Comparison of ENCODE assay signal across 20 mouse cellular contexts in genomic region chr6:85360311-85360710, GRCm38 (mm10). TPM values are rescaled to one million over a fixed set of nuclear protein-coding genes. Genes with fewer than 3 reads are reported as not detected.
A peak's percentile ranks its signal among the peaks of the same experiment; 100 is the strongest.
DNase-seq lines count a peak whose midpoint lies in the region; ATAC-seq lines count a peak whose summit lies in the region.
"Had no signal": no experiment of that assay in that cellular context is flagged by ENCODE, and none has a peak within 500 bp of the region (broad histone marks: within the 10 kb centered on the region; RNA-seq: fewer than 3 reads in every experiment).

No protein-coding gene starts in this region.

- H3K4me1 ChIP-seq in heart, embryonic 13.5 days, result peaks cover 87% of the 10 kb centered on the region
- H3K4me1 ChIP-seq in intestine, embryonic 16.5 days (ENCODE audit: control insufficient read depth, insufficient read depth, low read length), result peaks cover 5% of the 10 kb centered on the region; the same call in 1 of the 2 replicates
- H3K4me1 ChIP-seq in kidney, embryonic 15.5 days, result 0 out of 2 replicates have a peak, but pooled peaks cover 3% of the 10 kb centered on the region
- no peaks in the 10 kb centered on the region for H3K4me1 ChIP-seq in midbrain, embryonic 13.5 days (replicated peaks)
- H3K4me1 ChIP-seq: embryonic facial prominence, embryonic 15.5 days; forebrain, embryonic 10.5 days; limb, embryonic 10.5 days had no signal

- 80% methylated on average over 5 of the region's 5 CpGs for WGBS in heart, embryonic 13.5 days
- 73% methylated on average over 5 of the region's 5 CpGs for WGBS in intestine, embryonic 16.5 days
- WGBS in kidney, embryonic 15.5 days, result 85% methylated on average over 5 of the region's 5 CpGs
- 91% methylated on average over 5 of the region's 5 CpGs for WGBS in midbrain, embryonic 13.5 days

- H3K9ac ChIP-seq in heart, embryonic 13.5 days, result no peak overlapping the region
- H3K9ac ChIP-seq in intestine, embryonic 16.5 days (ENCODE audit: low read depth, low read length), result no peak overlapping the region
- H3K9ac ChIP-seq in kidney, embryonic 15.5 days, result no peak overlapping the region
- H3K9ac ChIP-seq in midbrain, embryonic 13.5 days (replicated peaks), result no peak overlapping the region
- H3K9ac ChIP-seq: embryonic facial prominence, embryonic 15.5 days; forebrain, postnatal 0 days; hindbrain, embryonic 13.5 days; liver, postnatal 0 days had no signal

- H3K36me3 ChIP-seq in heart, embryonic 13.5 days, result peaks cover 21% of the 10 kb centered on the region; the same call in 1 of the 2 replicates
- no peaks in the 10 kb centered on the region for H3K36me3 ChIP-seq in intestine, embryonic 16.5 days (ENCODE audit: control insufficient read depth, insufficient read depth, low read length)
- H3K36me3 ChIP-seq in kidney, embryonic 15.5 days, result no peaks in the 10 kb centered on the region
- 0 out of 2 replicates have a peak, but pooled peaks cover under 1% of the 10 kb centered on the region for H3K36me3 ChIP-seq in midbrain, embryonic 13.5 days
- H3K36me3 ChIP-seq: embryonic facial prominence, embryonic 15.5 days; forebrain, embryonic 10.5 days; hindbrain, embryonic 13.5 days; limb, embryonic 10.5 days had no signal

- H3K4me2 ChIP-seq in heart, embryonic 13.5 days, result no peak overlapping the region
- H3K4me2 ChIP-seq in intestine, embryonic 16.5 days (ENCODE audit: low read depth, low read length), result no peak overlapping the region
- H3K4me2 ChIP-seq in kidney, embryonic 15.5 days, result no peak overlapping the region
- H3K4me2 ChIP-seq in midbrain, embryonic 13.5 days (replicated peaks), result no peak overlapping the region
- H3K4me2 ChIP-seq: embryonic facial prominence, embryonic 15.5 days; hindbrain, embryonic 13.5 days had no signal

- H3K27ac ChIP-seq in heart, embryonic 13.5 days (replicated peaks), result peak overlapping the region; percentile 51; the same call in 1 of the 2 replicates
- no peak overlapping the region for H3K27ac ChIP-seq in intestine, embryonic 16.5 days (ENCODE audit: low read length)
- no peak overlapping the region for H3K27ac ChIP-seq in kidney, embryonic 15.5 days
- no peak overlapping the region for H3K27ac ChIP-seq in midbrain, embryonic 13.5 days
- H3K27ac ChIP-seq: embryonic facial prominence, embryonic 15.5 days; forebrain, embryonic 10.5 days; hindbrain, embryonic 13.5 days; limb, embryonic 10.5 days had no signal

- H3K4me3 ChIP-seq in heart, embryonic 13.5 days, result no peak overlapping the region
- no peak overlapping the region for H3K4me3 ChIP-seq in intestine, embryonic 16.5 days (ENCODE audit: low read length)
- H3K4me3 ChIP-seq in kidney, embryonic 15.5 days (replicated peaks), result no peak overlapping the region
- no peak overlapping the region for H3K4me3 ChIP-seq in midbrain, embryonic 13.5 days (replicated peaks)
- H3K4me3 ChIP-seq: embryonic facial prominence, embryonic 15.5 days; forebrain, embryonic 10.5 days; hindbrain, embryonic 13.5 days; limb, embryonic 10.5 days; myocyte had no signal

- intact Hi-C loops in heart, postnatal 14 days (cut with DNase I), result no loop called here

- H3K9me3 ChIP-seq in heart, embryonic 13.5 days, result no peaks in the 10 kb centered on the region
- H3K9me3 ChIP-seq in intestine, embryonic 16.5 days (ENCODE audit: control insufficient read depth, low read length), result no peaks in the 10 kb centered on the region
- H3K9me3 ChIP-seq in kidney, embryonic 15.5 days (replicated peaks), result no peaks in the 10 kb centered on the region
- no peaks in the 10 kb centered on the region for H3K9me3 ChIP-seq in midbrain, embryonic 13.5 days
- H3K9me3 ChIP-seq: embryonic facial prominence, embryonic 15.5 days; forebrain, embryonic 10.5 days; hindbrain, embryonic 13.5 days; limb, embryonic 10.5 days had no signal

- DNase-seq in heart, postnatal 14 days, result no peak
- peak; percentile 36 to 64 for DNase-seq in kidney, postnatal 4 days
- no peak for DNase-seq in cerebellum, adult 11-12 months
- DNase-seq: cerebellum, postnatal 10 days; forebrain, postnatal 0 days; gastrocnemius, postnatal 36 days; layer of hippocampus, adult 9-11 months; liver, postnatal 0 days; lung, postnatal 10 days; midbrain, embryonic 14.5 days; thymus, postnatal 36 days had no signal

- no peak for ATAC-seq in heart, embryonic 13.5 days (ENCODE audit: extremely low read depth, insufficient number of reproducible peaks, low FRiP score, low TSS enrichment)
- ATAC-seq in intestine, embryonic 16.5 days, result peak; percentile 58
- ATAC-seq in kidney, embryonic 15.5 days (replicated peaks; ENCODE audit: low FRiP score), result 0 out of 2 replicates have a peak, but pooled peaks have one; percentile 29
- no peak for ATAC-seq in midbrain, embryonic 13.5 days
- ATAC-seq: forebrain, postnatal 0 days; liver, postnatal 0 days had no signal

- no peaks in the 10 kb centered on the region for H3K27me3 ChIP-seq in heart, embryonic 13.5 days (replicated peaks)
- no peaks in the 10 kb centered on the region for H3K27me3 ChIP-seq in intestine, embryonic 16.5 days (replicated peaks; ENCODE audit: control insufficient read depth, insufficient read depth, low read length)
- no peaks in the 10 kb centered on the region for H3K27me3 ChIP-seq in kidney, embryonic 15.5 days
- H3K27me3 ChIP-seq in midbrain, embryonic 13.5 days, result no peaks in the 10 kb centered on the region
- H3K27me3 ChIP-seq: embryonic facial prominence, embryonic 15.5 days; hindbrain, embryonic 13.5 days had no signal

RNA-seq across cellular contexts. Expression of gene Rab11fip5, which starts 14.1 kb away (rescaled TPM):
- polyA plus RNA-seq in heart, embryonic 13.5 days (2015; fragmentation: Nextera tagmentation; extraction: Ambion mirVana), result 38.7 and 45.2 TPM in 2 replicates
- 10 to 100 TPM; 53.9 to 54.0 TPM for total RNA-seq in heart, postnatal 14 days (2021)
- polyA plus RNA-seq in intestine, embryonic 16.5 days (2015; fragmentation: Nextera tagmentation; extraction: Ambion mirVana), result 15.6 and 20.9 TPM in 2 replicates
- polyA plus RNA-seq in kidney, embryonic 15.5 days (2015; fragmentation: Nextera tagmentation; extraction: Ambion mirVana), result 12.1 and 13.8 TPM in 2 replicates
- polyA plus RNA-seq in midbrain, embryonic 13.5 days (2015; fragmentation: Nextera tagmentation; extraction: Ambion mirVana), result 12.2 and 12.4 TPM in 2 replicates

RNA-seq across cellular contexts. Expression of gene Sfxn5, which starts 27.1 kb away (rescaled TPM):
- polyA plus RNA-seq in heart, embryonic 13.5 days (2015; fragmentation: Nextera tagmentation; extraction: Ambion mirVana), result 3.3 and 4.6 TPM in 2 replicates
- total RNA-seq in heart, postnatal 14 days (2021), result 1 to 10 TPM; 3.9 to 5.7 TPM
- polyA plus RNA-seq in intestine, embryonic 16.5 days (2015; fragmentation: Nextera tagmentation; extraction: Ambion mirVana), result 5.3 and 7.2 TPM in 2 replicates
- 12.4 and 12.9 TPM in 2 replicates for polyA plus RNA-seq in kidney, embryonic 15.5 days (2015; fragmentation: Nextera tagmentation; extraction: Ambion mirVana)
- 12.6 and 13.4 TPM in 2 replicates for polyA plus RNA-seq in midbrain, embryonic 13.5 days (2015; fragmentation: Nextera tagmentation; extraction: Ambion mirVana)

Comparison
In these comparisons a context has a peak if more than half of its experiments do, and no peak if none do; other contexts are left out.
1. ATAC-seq: peak in intestine, embryonic 16.5 days (single experiment) and kidney, embryonic 15.5 days (single experiment); none in heart, embryonic 13.5 days (single experiment) and midbrain, embryonic 13.5 days (single experiment).
2. DNase-seq: peak in kidney, postnatal 4 days (2 of 2); none in heart, postnatal 14 days (0 of 2) and cerebellum, adult 11-12 months (single experiment).